ENCODE assay signal across 14 mouse cellular contexts in the genomic region with DNA sequence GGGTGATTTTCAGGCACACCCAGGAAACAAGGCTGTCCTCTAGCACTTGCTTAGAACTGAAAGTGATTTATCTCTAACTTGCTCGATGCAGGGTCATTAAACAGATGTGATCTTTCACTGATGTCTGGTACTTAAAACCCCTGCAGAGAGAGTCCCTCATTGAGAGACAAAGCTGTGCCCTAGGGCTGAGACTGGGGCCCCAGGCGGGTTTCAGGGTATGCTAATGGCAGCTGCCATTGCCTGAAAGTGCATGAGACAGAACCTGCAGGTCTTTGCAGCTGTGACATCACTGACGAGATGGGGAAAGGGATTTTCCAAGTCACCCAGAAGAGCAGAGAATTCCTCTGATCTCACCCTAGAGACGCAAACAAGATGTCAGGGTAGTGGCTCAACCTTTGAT.
DNase-seq lines count a peak whose midpoint lies in the region; ATAC-seq lines count a peak whose summit lies in the region.
"Had no signal": no experiment of that assay in that cellular context is flagged by ENCODE, and none has a peak within 500 bp of the region (broad histone marks: within the 10 kb centered on the region; RNA-seq: fewer than 3 reads in every experiment).

No protein-coding gene starts in this region.

- ATAC-seq in hindbrain, embryonic 11.5 days (ENCODE audit: low FRiP score) = no peak
- ATAC-seq in hindbrain, embryonic 14.5 days (ENCODE audit: low FRiP score) = no peak
- no peak for ATAC-seq in neural tube, embryonic 15.5 days (ENCODE audit: low FRiP score)
- no peak for ATAC-seq in neural tube, embryonic 13.5 days (ENCODE audit: low read depth)

- no peaks in the 10 kb centered on the region for H3K36me3 ChIP-seq in hindbrain, embryonic 11.5 days (ENCODE audit: control insufficient read depth, insufficient read depth, low read length)
- no peaks in the 10 kb centered on the region for H3K36me3 ChIP-seq in hindbrain, embryonic 14.5 days (replicated peaks; ENCODE audit: control insufficient read depth, insufficient read depth)
- no peaks in the 10 kb centered on the region for H3K36me3 ChIP-seq in neural tube, embryonic 15.5 days
- H3K36me3 ChIP-seq in neural tube, embryonic 13.5 days = no peaks in the 10 kb centered on the region

- H3K4me2 ChIP-seq in hindbrain, embryonic 11.5 days (replicated peaks; ENCODE audit: low read depth, low read length) = no peak overlapping the region
- H3K4me2 ChIP-seq in hindbrain, embryonic 14.5 days (replicated peaks) = no peak overlapping the region
- no peak overlapping the region for H3K4me2 ChIP-seq in neural tube, embryonic 15.5 days
- no peak overlapping the region for H3K4me2 ChIP-seq in neural tube, embryonic 13.5 days
- H3K4me2 ChIP-seq: heart, embryonic 11.5 days; lung, embryonic 14.5 days had no signal

- H3K27ac ChIP-seq in hindbrain, embryonic 11.5 days (ENCODE audit: low read depth, low read length) = no peak overlapping the region
- no peak overlapping the region for H3K27ac ChIP-seq in hindbrain, embryonic 14.5 days
- no peak overlapping the region for H3K27ac ChIP-seq in neural tube, embryonic 15.5 days (replicated peaks)
- peak overlapping the region; percentile 42; the same call in 1 of the 2 replicates for H3K27ac ChIP-seq in neural tube, embryonic 13.5 days (replicated peaks)

- WGBS in hindbrain, embryonic 11.5 days = 14% methylated on average over 4 of the region's 4 CpGs
- 16% methylated on average over 4 of the region's 4 CpGs for WGBS in hindbrain, embryonic 14.5 days
- 8% methylated on average over 4 of the region's 4 CpGs for WGBS in neural tube, embryonic 15.5 days
- whole genome bisulfite sequencing in neural tube, embryonic 13.5 days = 6% methylated on average over 4 of the region's 4 CpGs

- DNase-seq in hindbrain, embryonic 11.5 days (ENCODE audit: low spot score) = peak; percentile 24
- DNase-seq in hindbrain, embryonic 14.5 days (ENCODE audit: low spot score) = no peak
- peak; percentile 42 for DNase-seq in neural tube, embryonic 10.5 days (ENCODE audit: extremely low spot score, low spot score)
- peak; percentile 51 for DNase-seq in embryo, embryonic 11 days
- no peak for DNase-seq in thymus, postnatal 0 days (ENCODE audit: low spot score)
- no peak for DNase-seq in adrenal gland, adult 8-10 months
- DNase-seq: cerebellum, adult 11-12 months; heart, postnatal 4 days; kidney, postnatal 14 days; thymus, postnatal 25 days had no signal

- no peak overlapping the region for H3K4me3 ChIP-seq in hindbrain, embryonic 11.5 days (ENCODE audit: low read depth, low read length)
- H3K4me3 ChIP-seq in hindbrain, embryonic 14.5 days (replicated peaks; ENCODE audit: low read length) = no peak overlapping the region
- no peak overlapping the region for H3K4me3 ChIP-seq in neural tube, embryonic 15.5 days (replicated peaks)
- no peak overlapping the region for H3K4me3 ChIP-seq in neural tube, embryonic 13.5 days

- H3K9me3 ChIP-seq in hindbrain, embryonic 11.5 days (ENCODE audit: control insufficient read depth, low read length) = no peaks in the 10 kb centered on the region
- H3K9me3 ChIP-seq in hindbrain, embryonic 14.5 days (ENCODE audit: control insufficient read depth, low read length) = no peaks in the 10 kb centered on the region
- H3K9me3 ChIP-seq in neural tube, embryonic 15.5 days (replicated peaks) = no peaks in the 10 kb centered on the region
- no peaks in the 10 kb centered on the region for H3K9me3 ChIP-seq in neural tube, embryonic 13.5 days

- H3K4me1 ChIP-seq in hindbrain, embryonic 11.5 days (replicated peaks; ENCODE audit: control insufficient read depth, insufficient read depth, low read length) = no peaks in the 10 kb centered on the region
- peaks cover 20% of the 10 kb centered on the region for H3K4me1 ChIP-seq in hindbrain, embryonic 14.5 days (replicated peaks; ENCODE audit: control insufficient read depth, insufficient read depth, low read length)
- H3K4me1 ChIP-seq in neural tube, embryonic 15.5 days = peaks cover 25% of the 10 kb centered on the region
- H3K4me1 ChIP-seq in neural tube, embryonic 13.5 days (replicated peaks) = peaks cover 43% of the 10 kb centered on the region

- no peaks in the 10 kb centered on the region for H3K27me3 ChIP-seq in hindbrain, embryonic 11.5 days (ENCODE audit: control insufficient read depth, insufficient read depth, low read length)
- no peaks in the 10 kb centered on the region for H3K27me3 ChIP-seq in hindbrain, embryonic 14.5 days (ENCODE audit: control insufficient read depth, insufficient read depth, low read length)
- no peaks in the 10 kb centered on the region for H3K27me3 ChIP-seq in neural tube, embryonic 15.5 days (replicated peaks)
- no peaks in the 10 kb centered on the region for H3K27me3 ChIP-seq in neural tube, embryonic 13.5 days

- H3K9ac ChIP-seq in hindbrain, embryonic 11.5 days (ENCODE audit: low read depth, low read length) = no peak overlapping the region
- no peak overlapping the region for H3K9ac ChIP-seq in hindbrain, embryonic 14.5 days
- H3K9ac ChIP-seq in neural tube, embryonic 15.5 days (replicated peaks) = no peak overlapping the region
- no peak overlapping the region for H3K9ac ChIP-seq in neural tube, embryonic 13.5 days
- H3K9ac ChIP-seq: lung, embryonic 14.5 days had no signal

Comparison
In these comparisons a context has a peak if more than half of its experiments do, and no peak if none do; other contexts are left out.
1. DNase-seq: peak in hindbrain, embryonic 11.5 days (single experiment), neural tube, embryonic 10.5 days (single experiment) and embryo, embryonic 11 days (single experiment); none in hindbrain, embryonic 14.5 days (single experiment), thymus, postnatal 0 days (single experiment) and adrenal gland, adult 8-10 months (single experiment).